Mouse (Mus musculus) limb, embryonic 14.5 days (tissue): ENCODE measurements around the gene Hist1h2bc. TPM values are rescaled to one million over a fixed set of nuclear protein-coding genes. Genes with fewer than 3 reads are reported as not detected.
"Not testable (repeated sequence)": the region's sequence is repeated elsewhere in the genome, so short reads cannot be mapped to it uniquely, and the experiment has no call there.

Experiments used
- ATAC-seq: fragments of 200-750 bp; cut with Nextera tagmentation; 2 replicates; pipeline ENCODE4 v1.8.0; 2017; ENCODE audit warnings: low read depth, moderate number of reproducible peaks, moderate TSS enrichment; ENCODE audit not compliant: low FRiP score
- DNase-seq: peaks from one replicate; pipeline ENCODE4 v3.0.0-alpha.2; 2015; ENCODE audit warnings: low spot score
- H3K27ac ChIP-seq: fragments of 300-500 bp; sonication (generic); replicated peaks from 2 replicates; pipeline ENCODE4 v1.5.1; 2014; ENCODE audit warnings: low read depth, mild to moderate bottlenecking, low read length, moderate library complexity, mixed read lengths
- H3K27me3 ChIP-seq: fragments of 300-500 bp; sonication (generic); 2 replicates; pipeline ENCODE4 v1.6.1; 2014; ENCODE audit warnings: low read length, mixed read lengths; ENCODE audit not compliant: control insufficient read depth, insufficient read depth
- H3K36me3 ChIP-seq: fragments of 300-500 bp; sonication (generic); 2 replicates; pipeline ENCODE4 v1.6.1; 2014; ENCODE audit warnings: mild to moderate bottlenecking, low read length, moderate library complexity, mixed read lengths; ENCODE audit not compliant: control insufficient read depth, insufficient read depth
- H3K4me1 ChIP-seq: fragments of 300-500 bp; sonication (generic); 2 replicates; pipeline ENCODE4 v1.6.1; 2014; ENCODE audit warnings: antibody characterized with exemption, low read length, mixed read lengths; ENCODE audit not compliant: control insufficient read depth, insufficient read depth
- H3K4me2 ChIP-seq: fragments of 300-500 bp; sonication (generic); replicated peaks from 2 replicates; pipeline ENCODE4 v1.6.1; 2014; ENCODE audit warnings: low read depth, mild to moderate bottlenecking, low read length, moderate library complexity; ENCODE audit not compliant: severe bottlenecking
- H3K4me3 ChIP-seq: fragments of 300-500 bp; sonication (generic); replicated peaks from 2 replicates; pipeline ENCODE4 v1.5.1; 2014; ENCODE audit warnings: low read length
- H3K9ac ChIP-seq: fragments of 300-500 bp; sonication (generic); 2 replicates; pipeline ENCODE4 v1.6.1; 2014; ENCODE audit warnings: mild to moderate bottlenecking, low read depth, low read length, moderate library complexity; ENCODE audit not compliant: severe bottlenecking
- H3K9me3 ChIP-seq: fragments of 300-500 bp; sonication (generic); 2 replicates; pipeline ENCODE4 v1.6.1; 2016; ENCODE audit warnings: low read length; ENCODE audit not compliant: control insufficient read depth
- POLR2A ChIP-seq: fragments of 200-500 bp; IDR thresholded peaks from 2 replicates; pipeline ENCODE4 v1.8.0; 2012; ENCODE audit warnings: inconsistent platforms, mild to moderate bottlenecking, moderate library complexity, borderline replicate concordance; ENCODE audit not compliant: insufficient read depth, insufficient read length; ENCODE audit errors: extremely low read depth
- WGBS: fragments of 180-500 bp; shearing (Covaris S2); extraction: QIAGEN DNeasy Blood & Tissue Kit; methylation state at CpG from one replicate; pipeline ENCODE4 v1.1.7; 2014; 5-methylcytosine and 5-hydroxymethylcytosine counted together
- polyA plus RNA-seq, 2 experiments: library from polyadenylated mRNA; depleted of rRNA in 1 of 2; stranded (reverse) in 1 of 2; unstranded in 1 of 2; fragments of >200 nt; fragmentation: Nextera tagmentation in 1 of 2; extraction: Ambion mirVana in 1 of 2; gene quantifications; 2 replicates each; pipeline versions ENCODE4 v1.2.1 to v1.2.3; 2012 to 2014

Hist1h2bc gene
- polyA plus RNA-seq, 2 experiments = 44.4 to 48.2 TPM

DNA sequence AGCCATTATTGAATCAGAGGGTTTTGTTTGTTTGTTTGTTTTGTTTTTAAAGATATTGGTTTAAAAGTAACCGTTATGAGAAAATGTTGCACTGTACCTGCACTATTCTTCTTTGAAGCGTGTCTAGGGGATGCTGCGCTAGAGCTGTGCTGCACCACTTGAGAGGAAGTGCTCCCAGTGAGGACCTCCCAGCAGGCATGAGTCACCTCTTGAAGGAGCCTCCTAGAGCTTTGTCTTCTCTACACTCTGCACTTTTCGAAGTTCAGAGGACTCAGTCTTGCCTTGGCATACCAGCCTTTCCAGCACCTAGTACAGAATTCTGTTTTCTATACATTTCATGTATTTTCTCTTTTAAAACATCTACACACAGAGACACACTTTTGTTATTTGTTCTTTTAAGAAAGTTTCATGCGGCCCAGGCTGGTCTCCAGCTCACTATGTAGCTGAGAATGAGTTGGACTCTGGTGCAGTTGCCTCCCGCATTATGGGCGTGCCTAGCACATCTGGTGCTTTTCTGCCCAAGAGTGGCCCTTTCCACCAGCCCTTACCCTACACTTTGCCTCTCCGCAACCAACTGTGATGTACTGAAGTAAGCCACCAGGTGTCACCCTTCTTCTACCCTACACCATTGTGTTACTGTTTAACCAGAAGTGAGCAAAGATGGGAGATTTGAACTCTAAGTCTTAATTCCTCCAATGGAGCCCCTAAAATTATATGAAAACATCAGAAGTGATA, 17.0 kb downstream of the Hist1h2bc start:
- no peaks in the 10 kb centered on the region for H3K36me3 ChIP-seq
- ATAC-seq (peak; percentile 45), DNase-seq (peak; percentile 93)
- no peak overlapping the region for H3K4me2 ChIP-seq
- no peak for TF ChIP-seq POLR2A
- no peak overlapping the region for H3K9ac ChIP-seq
- no peaks in the 10 kb centered on the region for H3K27me3 ChIP-seq
- H3K4me3 ChIP-seq = no peak overlapping the region
- 30% methylated on average over 8 of the region's 8 CpGs for WGBS
- H3K9me3 ChIP-seq = no peaks in the 10 kb centered on the region
- H3K27ac ChIP-seq = no peak overlapping the region
- peaks cover 7% of the 10 kb centered on the region; the same call in 1 of the 2 replicates for H3K4me1 ChIP-seq

GRCm38 (mm10) chr13:23702220-23702619, 18.2 kb downstream of the Hist1h2bc start:
- DNase-seq (no peak), ATAC-seq (no peak)
- no peaks in the 10 kb centered on the region for H3K36me3 ChIP-seq
- no peak overlapping the region for H3K9ac ChIP-seq
- H3K9me3 ChIP-seq = no peaks in the 10 kb centered on the region
- peaks cover 5% of the 10 kb centered on the region; the same call in 1 of the 2 replicates for H3K4me1 ChIP-seq
- no peaks in the 10 kb centered on the region for H3K27me3 ChIP-seq
- no peak overlapping the region for H3K4me3 ChIP-seq
- no peak for TF ChIP-seq POLR2A
- no peak overlapping the region for H3K27ac ChIP-seq
- H3K4me2 ChIP-seq = no peak overlapping the region
- WGBS = 64% methylated on average over 4 of the region's 4 CpGs

- WGBS = 78% methylated on average over 2 of the region's 2 CpGs
- H3K27me3 ChIP-seq, H3K4me1 ChIP-seq, ATAC-seq, H3K4me2 ChIP-seq, H3K27ac ChIP-seq, H3K36me3 ChIP-seq, H3K9me3 ChIP-seq, H3K9ac ChIP-seq, H3K4me3 ChIP-seq, DNase-seq: not testable (repeated sequence)
These were observed 18.8 kb downstream of the Hist1h2bc start for GRCm38 (mm10) chr13:23702801-23703200.

GRCm38 (mm10) chr13:23705751-23706356, 21.9 kb downstream of the Hist1h2bc start:
- DNase-seq = no peak
- H3K27ac ChIP-seq = no peak overlapping the region
- WGBS = 91% methylated on average over 7 of the region's 7 CpGs
- no peaks in the 10 kb centered on the region for H3K36me3 ChIP-seq
- H3K4me1 ChIP-seq = peaks cover 10% of the 10 kb centered on the region
- no peak for TF ChIP-seq POLR2A
- ATAC-seq = no peak
- no peak overlapping the region for H3K4me3 ChIP-seq
- no peaks in the 10 kb centered on the region for H3K9me3 ChIP-seq
- H3K27me3 ChIP-seq = no peaks in the 10 kb centered on the region
- H3K9ac ChIP-seq = no peak overlapping the region
- H3K4me2 ChIP-seq = no peak overlapping the region

DNA sequence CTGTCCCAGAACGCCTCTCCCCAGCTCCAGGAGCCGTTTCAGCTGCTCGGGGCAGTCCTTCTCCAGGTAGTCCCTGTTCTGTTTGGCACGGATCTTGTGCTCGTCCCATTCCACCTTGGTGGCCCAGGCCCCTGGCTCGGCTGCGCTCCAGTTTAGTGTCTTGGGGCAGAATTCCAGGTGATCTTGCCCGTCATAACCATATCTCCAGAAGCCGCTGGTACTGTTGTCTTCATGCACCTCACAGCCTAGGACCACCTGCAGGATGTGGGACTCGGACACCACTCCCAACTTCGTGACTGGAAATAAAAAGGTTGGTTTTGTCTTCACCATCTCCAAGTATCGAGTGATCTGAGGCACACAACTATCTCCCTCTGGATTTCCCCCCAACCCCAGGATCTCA, 22.8 kb downstream of the Hist1h2bc start:
- no peak for ATAC-seq
- H3K4me3 ChIP-seq = no peak overlapping the region

More for the DNA sequence above, 22.8 kb downstream of the Hist1h2bc start:
- 91% methylated on average over 12 of the region's 12 CpGs for WGBS
- no peaks in the 10 kb centered on the region for H3K36me3 ChIP-seq
- no peak for TF ChIP-seq POLR2A
- no peaks in the 10 kb centered on the region for H3K27me3 ChIP-seq
- no peak overlapping the region for H3K9ac ChIP-seq
- no peak overlapping the region for H3K27ac ChIP-seq
- DNase-seq = no peak
- H3K4me1 ChIP-seq = peaks cover 10% of the 10 kb centered on the region
- no peak overlapping the region for H3K4me2 ChIP-seq
- no peaks in the 10 kb centered on the region for H3K9me3 ChIP-seq
